13 mouse cellular contexts compared by ENCODE assay signal in the genomic region with DNA sequence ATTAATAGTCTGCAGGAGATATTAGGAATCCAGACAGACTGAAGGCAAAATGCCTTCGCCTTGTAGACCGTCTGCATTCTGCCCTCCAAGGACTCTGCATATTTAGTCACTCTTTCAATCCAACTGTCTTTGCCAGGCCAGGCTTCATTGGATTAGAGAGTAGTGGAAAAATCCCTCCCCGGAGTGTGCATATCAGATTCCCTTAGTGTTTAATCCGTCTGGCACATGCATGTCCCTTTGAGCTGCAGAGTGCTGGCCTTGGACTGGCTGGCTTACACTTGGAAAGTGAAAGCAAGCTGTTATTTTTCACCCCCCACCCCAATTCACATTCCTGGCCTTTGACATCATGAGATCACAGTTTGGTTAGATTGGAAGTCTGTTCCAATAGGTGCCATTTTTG.
DNase-seq lines count a peak whose midpoint lies in the region; ATAC-seq and TF ChIP-seq lines count a peak whose summit lies in the region.
"Had no signal": no experiment of that assay in that cellular context is flagged by ENCODE, and none has a peak within 500 bp of the region (broad histone marks: within the 10 kb centered on the region; RNA-seq: fewer than 3 reads in every experiment).

No protein-coding gene starts in this region.

- peak; percentile 31; the same call in 1 of the 2 replicates for ATAC-seq in liver, postnatal 0 days
- ATAC-seq: midbrain, embryonic 16.5 days had no signal

- peaks cover 9% of the 10 kb centered on the region; the same call in 1 of the 2 replicates for H3K4me1 ChIP-seq in liver, postnatal 0 days (ENCODE audit: insufficient read depth)

- H3K4me2 ChIP-seq in liver, postnatal 0 days (ENCODE audit: low read depth, low read length), result no peak overlapping the region
- H3K4me2 ChIP-seq: hindbrain, embryonic 14.5 days; limb, embryonic 12.5 days had no signal

- no peak overlapping the region for H3K27ac ChIP-seq in liver, postnatal 0 days (ENCODE audit: low read depth)
- H3K27ac ChIP-seq in gastrocnemius, adult 2 months, result peak overlapping the region; percentile 51
- H3K27ac ChIP-seq: hindbrain, embryonic 14.5 days; limb, embryonic 12.5 days had no signal

- intact Hi-C loops in gastrocnemius, adult 2 months (cut with DNase I), result no loop called here

- H3K4me3 ChIP-seq in liver, postnatal 0 days (ENCODE audit: low read depth, low read length), result no peak overlapping the region
- no peak overlapping the region for H3K4me3 ChIP-seq in gastrocnemius, adult 2 months
- H3K4me3 ChIP-seq: limb, embryonic 12.5 days had no signal

- H3K9me3 ChIP-seq in liver, postnatal 0 days (ENCODE audit: low read length), result no peaks in the 10 kb centered on the region
- H3K9me3 ChIP-seq: G1E; limb, embryonic 12.5 days had no signal

- no peaks in the 10 kb centered on the region for H3K36me3 ChIP-seq in liver, postnatal 0 days (replicated peaks; ENCODE audit: insufficient read depth, low read length)
- H3K36me3 ChIP-seq: G1E; limb, embryonic 12.5 days had no signal

- no peaks in the 10 kb centered on the region for H3K27me3 ChIP-seq in liver, postnatal 0 days (ENCODE audit: insufficient read depth, low read length)
- H3K27me3 ChIP-seq: limb, embryonic 12.5 days had no signal

- no peak for TF ChIP-seq POLR2A in brain, embryonic 14.5 days (IDR thresholded peaks at IDR 0.05; ENCODE audit: borderline replicate concordance, extremely low read depth, insufficient read depth, insufficient read length, poor library complexity, severe bottlenecking)

- no peak for TF ChIP-seq EP300 in liver, postnatal 0 days (IDR thresholded peaks at IDR 0.05; ENCODE audit: low read depth)

- no peak for DNase-seq in liver, postnatal 0 days
- DNase-seq in liver, result no peak
- DNase-seq in brain, embryonic 14.5 days (ENCODE audit: low read depth), result peak; percentile 36
- DNase-seq in gastrocnemius, adult 2 months, result peak; percentile 58
- DNase-seq in lung, postnatal 14 days, result peak; percentile 34
- DNase-seq in layer of hippocampus, adult 11-12 months (ENCODE audit: low spot score), result no peak
- DNase-seq in urinary bladder, postnatal 36 days (ENCODE audit: low spot score in 2 of 2), result no peak
- DNase-seq in right cerebral cortex, postnatal 36 days (ENCODE audit: low spot score in 2 of 2), result no peak
- DNase-seq: kidney, postnatal 36 days had no signal

- no peak for TF ChIP-seq CTCF in liver, postnatal 0 days (IDR thresholded peaks at IDR 0.05; ENCODE audit: low read depth)
- TF ChIP-seq CTCF in brain, embryonic 14.5 days (IDR thresholded peaks at IDR 0.05; ENCODE audit: borderline replicate concordance, extremely low read depth, insufficient read depth, insufficient read length), result no peak
- TF ChIP-seq CTCF in gastrocnemius, adult 2 months (IDR thresholded peaks at IDR 0.05), result no peak

- WGBS in liver, postnatal 0 days (ENCODE audit: insufficient replicate concordance), result 71% methylated on average over 4 of the region's 4 CpGs

- H3K9ac ChIP-seq in liver, postnatal 0 days (replicated peaks), result no peak overlapping the region
- H3K9ac ChIP-seq: hindbrain, embryonic 14.5 days; limb, embryonic 12.5 days had no signal

Comparison
In these comparisons a context has a peak if more than half of its experiments do, and no peak if none do; other contexts are left out.
1. DNase-seq: peak in brain, embryonic 14.5 days (single experiment), gastrocnemius, adult 2 months (single experiment) and lung, postnatal 14 days (single experiment); none in liver, postnatal 0 days (single experiment), liver (single experiment), layer of hippocampus, adult 11-12 months (single experiment), urinary bladder, postnatal 36 days (0 of 2) and right cerebral cortex, postnatal 36 days (0 of 2).